Mouse (Mus musculus): Measurements from ENCODE around the gene Pak6. TPM values are rescaled to one million over a fixed set of nuclear protein-coding genes. Genes with fewer than 3 reads are reported as not detected.

The Pak6 gene
- polyA plus RNA-seq, 1 experiment from 2014 or later, result 2.8 TPM

- no peak overlapping the region for H3K4me2 ChIP-seq
- DNase-seq (ENCODE audit: low spot score) (no peak), ATAC-seq (replicated peaks; ENCODE audit: low FRiP score) (no peak)
- H3K4me1 ChIP-seq (replicated peaks; ENCODE audit: control insufficient read depth, insufficient read depth, low read length), result peaks cover 3% of the 10 kb centered on the region
- H3K36me3 ChIP-seq (ENCODE audit: control insufficient read depth, insufficient read depth, low read length), result no peaks in the 10 kb centered on the region
- H3K27me3 ChIP-seq (replicated peaks; ENCODE audit: control insufficient read depth, insufficient read depth, low read length), result peaks cover 14% of the 10 kb centered on the region
- WGBS, result 42% methylated on average over 8 of the region's 8 CpGs
- H3K4me3 ChIP-seq (ENCODE audit: low read depth, low read length), result no peak overlapping the region
- no peaks in the 10 kb centered on the region for H3K9me3 ChIP-seq (ENCODE audit: control insufficient read depth, low read length)
- no peak overlapping the region for H3K9ac ChIP-seq (ENCODE audit: low read depth, low read length)
- no peak overlapping the region for H3K27ac ChIP-seq (ENCODE audit: low read depth, low read length)
These were observed 19.6 kb downstream of the Pak6 start for GRCm38 (mm10) chr2:118682544-118683260.

GRCm38 (mm10) chr2:118685088-118685487 lies 22.0 kb downstream of the Pak6 start:
- 0 out of 2 replicates have a peak, but pooled peaks cover 2% of the 10 kb centered on the region for H3K27me3 ChIP-seq (replicated peaks; ENCODE audit: control insufficient read depth, insufficient read depth, low read length)
- H3K9me3 ChIP-seq (ENCODE audit: control insufficient read depth, low read length), result no peaks in the 10 kb centered on the region
- H3K4me2 ChIP-seq, result no peak overlapping the region
- no peak overlapping the region for H3K27ac ChIP-seq (ENCODE audit: low read depth, low read length)
- ATAC-seq (replicated peaks; ENCODE audit: low FRiP score) (no peak), DNase-seq (ENCODE audit: low spot score) (no peak)
- no peak overlapping the region for H3K4me3 ChIP-seq (ENCODE audit: low read depth, low read length)
- H3K9ac ChIP-seq (ENCODE audit: low read depth, low read length), result no peak overlapping the region
- 0 out of 2 replicates have a peak, but pooled peaks cover 2% of the 10 kb centered on the region for H3K4me1 ChIP-seq (replicated peaks; ENCODE audit: control insufficient read depth, insufficient read depth, low read length)
- no peaks in the 10 kb centered on the region for H3K36me3 ChIP-seq (ENCODE audit: control insufficient read depth, insufficient read depth, low read length)
- 88% methylated on average over 4 of the region's 4 CpGs for WGBS

- H3K4me1 ChIP-seq (replicated peaks; ENCODE audit: control insufficient read depth, insufficient read depth, low read length), result 0 out of 2 replicates have a peak, but pooled peaks cover 2% of the 10 kb centered on the region
- no peak for ATAC-seq (replicated peaks; ENCODE audit: low FRiP score)
- no peak overlapping the region for H3K9ac ChIP-seq (ENCODE audit: low read depth, low read length)
- no peaks in the 10 kb centered on the region for H3K36me3 ChIP-seq (ENCODE audit: control insufficient read depth, insufficient read depth, low read length)
- H3K9me3 ChIP-seq (ENCODE audit: control insufficient read depth, low read length), result no peaks in the 10 kb centered on the region
- 0 out of 2 replicates have a peak, but pooled peaks cover 2% of the 10 kb centered on the region for H3K27me3 ChIP-seq (replicated peaks; ENCODE audit: control insufficient read depth, insufficient read depth, low read length)
- no peak overlapping the region for H3K4me2 ChIP-seq
- no peak overlapping the region for H3K4me3 ChIP-seq (ENCODE audit: low read depth, low read length)
- no peak overlapping the region for H3K27ac ChIP-seq (ENCODE audit: low read depth, low read length)
- DNase-seq (ENCODE audit: low spot score), result no peak
- WGBS, result 82% methylated on average over 8 of the region's 8 CpGs
These were observed 23.6 kb downstream of the Pak6 start for GRCm38 (mm10) chr2:118686693-118687092.

GRCm38 (mm10) chr2:118687791-118688190 lies 24.7 kb downstream of the Pak6 start:
- no peak overlapping the region for H3K27ac ChIP-seq (ENCODE audit: low read depth, low read length)
- DNase-seq (ENCODE audit: low spot score) (no peak), ATAC-seq (replicated peaks; ENCODE audit: low FRiP score) (no peak)
- no peaks in the 10 kb centered on the region for H3K36me3 ChIP-seq (ENCODE audit: control insufficient read depth, insufficient read depth, low read length)
- no peak overlapping the region for H3K4me3 ChIP-seq (ENCODE audit: low read depth, low read length)
- WGBS, result 85% methylated on average over 3 of the region's 3 CpGs
- H3K4me2 ChIP-seq, result no peak overlapping the region
- 0 out of 2 replicates have a peak, but pooled peaks cover 2% of the 10 kb centered on the region for H3K27me3 ChIP-seq (replicated peaks; ENCODE audit: control insufficient read depth, insufficient read depth, low read length)
- no peak overlapping the region for H3K9ac ChIP-seq (ENCODE audit: low read depth, low read length)
- H3K4me1 ChIP-seq (replicated peaks; ENCODE audit: control insufficient read depth, insufficient read depth, low read length), result no peaks in the 10 kb centered on the region
- no peaks in the 10 kb centered on the region for H3K9me3 ChIP-seq (ENCODE audit: control insufficient read depth, low read length)

GRCm38 (mm10) chr2:118689875-118690274 lies 26.8 kb downstream of the Pak6 start:
- Histone ChIP-seq H3K9me3 (ENCODE audit: control insufficient read depth, low read length) (no peaks in the 10 kb centered on the region), H3K27me3 (replicated peaks; ENCODE audit: control insufficient read depth, insufficient read depth, low read length) (0 out of 2 replicates have a peak, but pooled peaks cover 5% of the 10 kb centered on the region), H3K27ac (ENCODE audit: low read depth, low read length) (no peak overlapping the region), H3K4me2 (no peak overlapping the region), H3K36me3 (ENCODE audit: control insufficient read depth, insufficient read depth, low read length) (no peaks in the 10 kb centered on the region), H3K9ac (ENCODE audit: low read depth, low read length) (no peak overlapping the region), H3K4me3 (ENCODE audit: low read depth, low read length) (no peak overlapping the region), H3K4me1 (replicated peaks; ENCODE audit: control insufficient read depth, insufficient read depth, low read length) (no peaks in the 10 kb centered on the region)
- no peak for ATAC-seq (replicated peaks; ENCODE audit: low FRiP score)
- no peak for DNase-seq (ENCODE audit: low spot score)
- WGBS, result 81% methylated on average over 10 of the region's 10 CpGs

GRCm38 (mm10) chr2:118693370-118693966 lies 30.4 kb downstream of the Pak6 start:
- Histone ChIP-seq H3K4me1 (replicated peaks; ENCODE audit: control insufficient read depth, insufficient read depth, low read length) (no peaks in the 10 kb centered on the region; the same call in 1 of the 2 replicates), H3K4me3 (ENCODE audit: low read depth, low read length) (no peak overlapping the region), H3K27me3 (replicated peaks; ENCODE audit: control insufficient read depth, insufficient read depth, low read length) (peaks cover 23% of the 10 kb centered on the region), H3K4me2 (no peak overlapping the region), H3K36me3 (ENCODE audit: control insufficient read depth, insufficient read depth, low read length) (no peaks in the 10 kb centered on the region), H3K9me3 (ENCODE audit: control insufficient read depth, low read length) (no peaks in the 10 kb centered on the region), H3K9ac (ENCODE audit: low read depth, low read length) (no peak overlapping the region), H3K27ac (ENCODE audit: low read depth, low read length) (no peak overlapping the region)
- no peak for DNase-seq (ENCODE audit: low spot score)
- WGBS, result 84% methylated on average over 19 of the region's 19 CpGs
- ATAC-seq (replicated peaks; ENCODE audit: low FRiP score), result no peak

GRCm38 (mm10) chr2:118695677-118696232 lies 32.7 kb downstream of the Pak6 start:
- H3K4me1 ChIP-seq (replicated peaks; ENCODE audit: control insufficient read depth, insufficient read depth, low read length), result peaks cover 5% of the 10 kb centered on the region
- 25% methylated on average over 11 of the region's 11 CpGs for WGBS
- DNase-seq (ENCODE audit: low spot score), result peak; percentile 59

GRCm38 (mm10) chr2:118696451-118697308 lies 33.6 kb downstream of the Pak6 start:
- Histone ChIP-seq H3K4me2 (no peak overlapping the region), H3K9ac (ENCODE audit: low read depth, low read length) (no peak overlapping the region)
- no peak for ATAC-seq (replicated peaks; ENCODE audit: low FRiP score)

More at GRCm38 (mm10) chr2:118695677-118696232, 32.7 kb downstream of the Pak6 start:
- H3K4me2 ChIP-seq, result no peak overlapping the region
- H3K27me3 ChIP-seq (replicated peaks; ENCODE audit: control insufficient read depth, insufficient read depth, low read length), result peaks cover 39% of the 10 kb centered on the region
- H3K4me3 ChIP-seq (ENCODE audit: low read depth, low read length), result no peak overlapping the region
- ATAC-seq (replicated peaks; ENCODE audit: low FRiP score), result no peak; the same call in 1 of the 2 replicates
- H3K36me3 ChIP-seq (ENCODE audit: control insufficient read depth, insufficient read depth, low read length), result no peaks in the 10 kb centered on the region
- no peak overlapping the region for H3K27ac ChIP-seq (ENCODE audit: low read depth, low read length)
- no peaks in the 10 kb centered on the region for H3K9me3 ChIP-seq (ENCODE audit: control insufficient read depth, low read length)
- no peak overlapping the region for H3K9ac ChIP-seq (ENCODE audit: low read depth, low read length)

More at GRCm38 (mm10) chr2:118696451-118697308, 33.6 kb downstream of the Pak6 start:
- DNase-seq (ENCODE audit: low spot score), result no peak
- H3K4me3 ChIP-seq (ENCODE audit: low read depth, low read length), result no peak overlapping the region
- H3K27me3 ChIP-seq (replicated peaks; ENCODE audit: control insufficient read depth, insufficient read depth, low read length), result peaks cover 48% of the 10 kb centered on the region
- H3K36me3 ChIP-seq (ENCODE audit: control insufficient read depth, insufficient read depth, low read length), result no peaks in the 10 kb centered on the region
- H3K4me1 ChIP-seq (replicated peaks; ENCODE audit: control insufficient read depth, insufficient read depth, low read length), result peaks cover 5% of the 10 kb centered on the region
- no peaks in the 10 kb centered on the region for H3K9me3 ChIP-seq (ENCODE audit: control insufficient read depth, low read length)
- 54% methylated on average over 21 of the region's 21 CpGs for WGBS
- no peak overlapping the region for H3K27ac ChIP-seq (ENCODE audit: low read depth, low read length)
